Mouse (Mus musculus) spleen, postnatal 10 days (tissue): ENCODE data around the gene Rgs6.

Experiments used
- DNase-seq, 2 experiments: peaks; one replicate each; pipeline ENCODE4 v3.0.0; 2021 to 2022; ENCODE audit warnings: low spot score in 2 of 2

The Rgs6 gene

DNA sequence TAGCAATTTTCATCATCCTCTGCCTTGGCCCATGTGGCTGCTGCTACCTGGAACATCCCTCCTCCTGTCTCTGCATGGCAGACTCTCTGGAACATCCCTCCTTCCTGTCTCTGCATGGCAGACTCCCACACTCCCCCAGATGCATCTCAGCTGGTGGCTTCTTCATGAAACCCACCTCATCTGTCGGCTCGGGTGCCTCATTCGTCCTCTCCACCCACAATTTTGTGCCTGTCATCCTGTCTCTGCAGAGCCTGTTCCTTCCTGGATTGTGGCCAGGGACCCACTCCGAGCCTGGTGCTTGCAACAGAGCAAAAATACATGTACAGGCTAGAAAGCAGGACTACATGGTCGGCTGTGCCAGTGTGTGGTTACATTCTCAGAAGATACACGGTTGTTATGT lies 168.7 kb downstream of the Rgs6 start:
- no peak for DNase-seq

DNA sequence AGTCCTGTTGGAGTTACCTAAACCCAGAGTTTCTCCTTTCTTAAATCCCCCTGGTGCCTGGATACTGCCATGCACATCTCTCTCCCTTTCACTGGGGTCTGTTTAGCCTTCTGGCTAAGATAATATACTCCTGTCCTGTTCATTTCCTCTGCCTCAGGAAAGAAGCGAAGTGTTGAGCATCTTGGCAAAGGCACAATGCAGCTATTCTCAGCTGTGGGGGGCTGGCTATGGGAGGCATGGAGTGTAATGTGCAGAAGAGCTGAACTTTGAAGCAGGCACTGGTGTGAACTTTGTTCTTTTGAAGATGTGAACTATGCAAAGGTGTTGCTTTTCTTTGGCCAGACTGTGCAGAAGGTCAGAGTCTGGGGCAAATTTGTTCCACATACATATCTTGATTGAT lies 169.3 kb downstream of the Rgs6 start:
- DNase-seq: no peak

- no peak for DNase-seq
These were observed 174.0 kb downstream of the Rgs6 start for GRCm38 (mm10) chr12:82762046-82762445.

DNA sequence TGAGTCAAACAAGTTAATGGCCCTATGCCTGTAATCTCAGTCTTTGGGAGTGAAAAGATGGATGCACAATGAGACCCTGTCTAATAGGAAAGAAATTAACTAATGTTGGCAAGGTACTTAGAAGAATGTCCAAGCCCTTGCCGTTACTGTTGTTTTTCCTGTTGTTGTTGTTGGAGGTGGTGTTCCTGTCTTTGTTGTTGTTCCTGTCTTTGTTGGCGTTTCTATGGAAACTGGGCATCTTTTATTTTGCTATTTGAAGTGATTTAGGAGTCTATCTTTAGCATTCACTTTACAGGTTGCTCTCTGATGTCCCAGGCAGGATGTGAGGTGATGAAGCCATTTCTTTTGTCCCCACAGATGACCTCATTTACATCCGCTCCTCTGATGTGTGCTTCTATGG lies 180.6 kb downstream of the Rgs6 start:
- DNase-seq: no peak

DNA sequence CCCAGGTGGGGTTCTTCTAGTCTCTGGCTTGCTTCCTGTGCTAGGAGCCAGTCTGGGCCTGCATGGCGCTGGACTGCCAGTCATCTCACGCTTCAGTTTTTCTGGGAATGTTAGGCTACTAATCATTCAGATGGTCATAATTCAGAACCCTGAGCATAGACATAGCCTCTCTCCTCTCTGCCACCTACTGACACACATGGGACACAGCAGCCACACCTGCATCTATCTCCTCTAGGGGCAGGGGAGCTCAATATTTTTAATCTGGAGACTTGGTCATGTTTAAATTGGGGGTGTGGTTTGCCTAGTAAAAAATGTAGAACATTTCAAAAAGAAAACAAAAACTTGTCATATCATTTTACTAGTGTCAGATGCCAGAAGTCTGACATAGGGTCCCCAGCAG lies 184.1 kb downstream of the Rgs6 start:
- no peak for DNase-seq

- no peak for DNase-seq
These were observed 186.5 kb downstream of the Rgs6 start for GRCm38 (mm10) chr12:82774576-82774975.

DNA sequence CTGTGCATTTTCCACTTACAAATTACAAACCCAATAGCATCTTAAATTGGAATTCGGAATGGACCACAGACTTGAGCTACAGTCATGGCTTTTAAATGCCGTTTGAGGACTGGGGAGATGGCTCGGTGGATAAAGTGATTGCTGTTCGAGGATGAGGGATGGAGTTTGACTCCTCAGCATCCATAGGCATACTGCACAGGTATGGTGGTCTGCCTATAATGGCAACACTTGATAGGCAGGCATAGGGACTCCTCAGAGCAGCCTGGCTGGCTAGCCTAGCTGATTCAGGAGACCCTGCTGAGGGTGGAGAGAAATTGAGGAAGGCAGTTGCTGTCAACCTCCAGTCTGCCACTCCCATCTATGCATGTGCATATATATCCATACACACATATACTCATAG lies 188.6 kb downstream of the Rgs6 start:
- no peak for DNase-seq

GRCm38 (mm10) chr12:82780936-82781335 lies 192.8 kb downstream of the Rgs6 start:
- DNase-seq: no peak

- DNase-seq: no peak
These were observed 193.3 kb downstream of the Rgs6 start for GRCm38 (mm10) chr12:82781414-82781813.

DNA sequence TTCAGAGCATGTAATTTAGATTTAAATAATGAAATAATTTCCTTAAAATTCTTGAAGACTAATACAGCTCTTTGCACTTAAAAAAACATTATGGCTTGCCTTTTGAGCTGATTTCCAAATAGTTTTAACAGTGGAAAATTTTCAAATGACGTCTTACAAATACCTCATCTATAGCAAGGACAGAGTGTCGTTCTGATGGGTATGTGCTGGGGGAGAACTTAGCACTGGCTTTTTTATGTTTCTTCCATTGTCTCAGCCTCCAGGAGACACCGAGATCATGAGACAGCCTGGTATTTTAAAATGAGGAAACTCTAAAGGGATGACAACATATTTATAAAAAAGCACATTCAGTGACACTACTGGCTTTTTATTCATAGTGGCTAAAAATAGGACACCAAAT lies 204.0 kb downstream of the Rgs6 start:
- DNase-seq: no peak

DNA sequence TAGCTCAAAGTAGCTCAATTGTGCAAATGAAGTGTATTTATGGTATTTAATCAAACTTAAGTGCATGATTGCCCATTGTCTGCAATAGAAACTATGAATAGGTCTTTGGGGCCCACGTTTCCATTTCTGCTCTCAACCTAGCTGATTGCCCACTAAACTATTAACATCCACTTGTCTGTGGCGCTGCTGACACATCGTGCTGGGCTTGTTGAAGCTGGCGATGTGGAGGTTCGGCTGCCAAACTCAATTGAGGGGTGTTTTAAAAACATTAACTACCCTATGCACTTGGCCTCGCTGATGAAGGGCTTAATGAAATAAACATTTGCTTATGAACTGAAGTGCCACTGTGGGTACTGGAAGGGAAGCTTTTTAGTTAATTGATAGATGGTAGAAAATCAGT lies 211.8 kb downstream of the Rgs6 start:
- no peak for DNase-seq

- no peak for DNase-seq
These were observed 213.6 kb downstream of the Rgs6 start for GRCm38 (mm10) chr12:82801736-82802135.

DNA sequence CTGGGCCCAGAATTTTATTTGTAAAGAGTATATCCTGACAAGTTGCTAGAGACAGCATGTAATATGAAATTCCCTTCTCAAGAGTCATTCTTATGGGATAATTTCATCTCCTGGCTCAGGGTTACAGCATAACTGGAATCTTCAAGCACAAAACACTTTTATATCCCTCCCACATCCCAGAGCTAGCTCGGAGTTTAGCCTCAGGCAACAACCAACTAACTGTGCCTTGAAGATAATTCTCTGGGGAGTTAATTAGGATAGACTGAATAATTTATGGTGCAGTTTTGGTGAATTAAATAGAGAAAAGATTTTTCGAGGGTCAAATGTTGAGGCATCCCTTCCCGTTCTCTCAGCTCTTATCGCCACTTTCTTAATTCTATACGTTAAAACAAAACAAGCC lies 214.6 kb downstream of the Rgs6 start:
- no peak for DNase-seq

- DNase-seq: no peak
These were observed 217.1 kb downstream of the Rgs6 start for GRCm38 (mm10) chr12:82805167-82805566.

- no peak for DNase-seq
These were observed 222.5 kb downstream of the Rgs6 start for GRCm38 (mm10) chr12:82810631-82811030.

DNA sequence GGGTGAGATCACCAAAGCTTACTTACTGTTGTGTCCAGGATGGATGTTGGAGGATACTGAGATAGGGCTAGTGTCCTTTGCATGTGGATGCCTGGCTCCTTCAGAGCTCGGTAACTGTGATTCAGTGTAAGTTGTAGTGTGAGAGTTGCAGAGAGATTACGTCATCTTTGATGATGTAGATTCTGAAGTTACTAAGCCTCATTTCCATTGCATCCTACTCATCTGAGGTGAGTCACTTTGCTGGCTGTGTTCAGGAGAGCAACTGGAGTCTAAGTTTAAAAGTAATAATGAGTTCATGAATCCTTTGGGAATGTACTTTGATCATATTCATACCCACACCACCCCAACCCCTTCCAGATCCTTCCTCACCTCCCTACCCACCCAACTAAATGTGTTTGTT lies 227.9 kb downstream of the Rgs6 start:
- DNase-seq: no peak

DNA sequence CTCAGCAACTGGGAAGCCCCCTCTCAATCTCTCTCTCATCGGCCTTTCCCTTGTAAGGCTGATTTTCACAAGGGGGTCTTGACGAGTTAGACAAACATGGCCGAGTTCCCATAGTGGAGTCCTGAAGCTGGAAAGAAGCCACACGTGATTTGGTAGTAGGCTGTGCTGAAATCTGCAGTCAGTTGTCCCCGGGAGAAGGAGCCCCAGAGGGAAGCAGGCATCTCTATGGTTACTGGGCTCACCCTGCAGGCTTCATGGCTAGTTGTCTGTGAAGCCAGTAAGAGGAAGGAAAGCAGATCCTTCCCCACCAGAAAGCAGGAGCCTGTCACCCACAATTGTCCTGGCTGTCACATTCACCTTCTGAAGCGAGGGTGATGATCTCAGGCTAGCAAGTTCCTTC lies 231.2 kb downstream of the Rgs6 start:
- no peak for DNase-seq

DNA sequence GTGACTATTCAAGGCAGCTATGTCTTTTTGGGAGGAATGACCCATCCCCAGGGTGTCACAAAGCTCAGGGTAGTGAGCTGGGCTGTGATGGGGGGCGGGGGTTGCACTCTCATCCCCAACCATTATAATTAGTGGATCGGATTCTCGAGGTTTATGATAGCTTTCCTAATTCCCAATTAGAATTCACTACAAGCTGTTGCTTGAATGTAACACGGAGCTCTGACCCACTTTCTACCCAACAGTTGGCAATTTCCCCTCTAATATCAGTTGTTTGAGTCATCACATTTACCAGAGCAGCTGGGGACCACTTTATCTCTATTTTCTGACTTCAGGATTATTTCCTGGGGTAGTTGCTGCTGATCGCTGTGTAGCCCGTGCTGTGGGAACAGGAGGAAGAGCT lies 231.9 kb downstream of the Rgs6 start:
- no peak for DNase-seq

- no peak for DNase-seq
These were observed 234.9 kb downstream of the Rgs6 start for GRCm38 (mm10) chr12:82822821-82823620.

DNA sequence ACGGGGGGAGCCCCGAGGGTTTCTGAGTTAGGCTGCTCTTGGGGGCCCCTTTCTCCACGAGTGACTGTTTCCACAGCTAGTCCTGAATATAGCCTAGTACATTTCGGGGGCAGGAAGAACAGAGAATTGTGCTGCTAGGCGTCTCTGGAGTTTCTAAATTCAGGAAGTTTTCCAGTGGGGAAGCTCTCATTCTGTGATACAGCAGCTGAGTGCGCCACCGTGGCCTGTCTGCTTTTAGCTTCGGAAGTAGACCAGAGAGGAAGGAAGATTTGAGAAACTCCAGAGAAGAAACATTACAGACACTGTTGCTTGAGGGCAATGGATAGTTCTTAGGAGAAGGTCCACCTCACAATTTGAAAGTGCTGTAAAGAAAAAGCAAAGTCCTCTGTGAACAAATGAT lies 242.2 kb downstream of the Rgs6 start:
- DNase-seq: no peak

GRCm38 (mm10) chr12:82838544-82838943 lies 250.5 kb downstream of the Rgs6 start:
- DNase-seq: no peak

DNA sequence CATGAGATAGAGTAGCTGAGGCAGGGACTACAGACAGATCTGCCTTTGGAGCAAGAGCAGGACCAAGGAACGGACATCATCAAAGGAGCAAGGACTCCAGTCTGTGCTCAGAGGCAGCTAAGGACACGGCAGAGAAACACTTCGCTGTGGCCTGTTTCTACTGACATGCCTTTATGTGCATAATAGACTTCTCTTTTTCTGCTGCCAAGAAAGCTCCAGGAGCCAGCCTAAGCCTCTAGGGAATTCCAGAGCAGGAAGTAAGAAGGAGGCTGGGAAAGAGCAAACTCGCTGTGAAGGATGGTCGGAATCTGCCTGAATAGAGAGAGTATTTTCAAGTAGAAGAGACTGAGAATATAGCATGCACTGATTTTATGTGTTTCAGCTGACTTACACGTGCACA lies 253.5 kb downstream of the Rgs6 start:
- DNase-seq: no peak

GRCm38 (mm10) chr12:82848304-82848872 lies 260.3 kb downstream of the Rgs6 start:
- no peak for DNase-seq

DNA sequence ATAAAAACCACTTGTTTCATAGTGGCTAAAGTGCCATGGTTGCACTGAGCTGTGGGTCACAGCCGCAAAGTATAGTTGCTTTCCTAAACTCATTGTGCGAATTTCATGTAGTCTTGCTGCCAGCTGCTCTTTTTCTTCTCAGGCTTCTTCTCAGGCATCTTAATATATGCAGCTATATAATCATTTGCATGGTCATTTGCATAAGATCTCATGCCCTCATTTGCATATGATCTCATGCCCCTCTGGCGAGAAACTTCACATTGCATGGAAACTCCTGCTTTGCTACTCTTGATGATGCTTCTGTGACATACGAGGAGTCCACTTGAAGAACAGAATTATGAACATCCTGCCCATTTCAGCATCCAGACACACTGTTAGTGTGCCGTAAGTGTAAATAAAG lies 266.8 kb downstream of the Rgs6 start:
- DNase-seq: no peak
